Mouse (Mus musculus) lung, embryonic 14.5 days (tissue): ENCODE results near the gene Zbtb33. TPM values are rescaled to one million over a fixed set of nuclear protein-coding genes. Genes with fewer than 3 reads are reported as not detected.
"Not testable (repeated sequence)": the region's sequence is repeated elsewhere in the genome, so short reads cannot be mapped to it uniquely, and the experiment has no call there.

Experiments
- ATAC-seq: fragments of 200-750 bp; cut with Nextera tagmentation; 2 replicates; pipeline ENCODE4 v1.8.0; 2017; ENCODE audit warnings: mild to moderate bottlenecking, moderate TSS enrichment, moderate library complexity; ENCODE audit not compliant: insufficient read depth
- DNase-seq: peaks from one replicate; pipeline ENCODE4 v3.0.0-alpha.2; 2015
- H3K27ac ChIP-seq: fragments of 300-500 bp; sonication (generic); 2 replicates; pipeline ENCODE4 v1.5.1; 2014; ENCODE audit warnings: low read depth, mild to moderate bottlenecking, moderate library complexity
- H3K27me3 ChIP-seq: fragments of 300-500 bp; sonication (generic); 2 replicates; pipeline ENCODE4 v1.6.1; 2014; ENCODE audit warnings: low read length, control low read depth; ENCODE audit not compliant: insufficient read depth
- H3K36me3 ChIP-seq: fragments of 300-500 bp; sonication (generic); 2 replicates; pipeline ENCODE4 v1.6.1; 2014; ENCODE audit warnings: control low read depth; ENCODE audit not compliant: insufficient read depth
- H3K4me1 ChIP-seq: fragments of 300-500 bp; sonication (generic); 2 replicates; pipeline ENCODE4 v1.6.1; 2014; ENCODE audit warnings: antibody characterized with exemption, control low read depth; ENCODE audit not compliant: insufficient read depth
- H3K4me2 ChIP-seq: fragments of 300-500 bp; sonication (generic); 2 replicates; pipeline ENCODE4 v1.6.1; 2014; ENCODE audit warnings: mild to moderate bottlenecking
- H3K4me3 ChIP-seq: fragments of 300-500 bp; sonication (generic); 2 replicates; pipeline ENCODE4 v1.5.1; 2014; ENCODE audit warnings: low read depth, low read length
- H3K9ac ChIP-seq: fragments of 300-500 bp; sonication (generic); 2 replicates; pipeline ENCODE4 v1.6.1; 2014
- H3K9me3 ChIP-seq: fragments of 300-500 bp; sonication (generic); 2 replicates; pipeline ENCODE4 v1.6.1; 2016; ENCODE audit warnings: low read depth, low read length, control low read depth
- CTCF ChIP-seq: IDR thresholded peaks from 2 replicates; pipeline ENCODE4 v1.5.1; 2016; ENCODE audit warnings: antibody characterized with exemption, low read depth
- WGBS: fragments of 180-500 bp; shearing (Covaris S2); extraction: QIAGEN DNeasy Blood & Tissue Kit; methylation state at CpG from one replicate; pipeline ENCODE4 v1.1.7; 2014; 5-methylcytosine and 5-hydroxymethylcytosine counted together
- polyA plus RNA-seq: library from polyadenylated mRNA; unstranded; fragments of >200 nt; fragmentation: Nextera tagmentation; extraction: Ambion mirVana; gene quantifications from 2 replicates; pipeline ENCODE4 v1.2.1, GENCODE M21; 2014

Zbtb33 gene
- polyA plus RNA-seq = 5.6 and 6.0 TPM in 2 replicates

GRCm38 (mm10) chrX:38189552-38190457 is at the start of gene Zbtb33:
Gene Zbtb33, plus strand, starts transcription at chrX:38189793.
- WGBS = 9% methylated on average over 51 of the region's 72 CpGs
- DNase-seq = peak; percentile 93
- Histone ChIP-seq H3K36me3 (peaks cover 15% of the 10 kb centered on the region; the same call in 1 of the 2 replicates), H3K9ac (peak within 1 kb of the TSS; percentile 72), H3K4me2 (peak within 1 kb of the TSS; percentile 64), H3K4me3 (peak within 1 kb of the TSS; percentile 62), H3K27me3 (no peaks in the 10 kb centered on the region), H3K4me1 (no peaks in the 10 kb centered on the region), H3K27ac (peak within 1 kb of the TSS; percentile 86), H3K9me3 (no peaks in the 10 kb centered on the region)
- peak; percentile 94 for ATAC-seq
- TF ChIP-seq CTCF = peak; percentile 77

- Histone ChIP-seq H3K4me1 (no peaks in the 10 kb centered on the region), H3K9me3 (no peaks in the 10 kb centered on the region), H3K9ac (no peak overlapping the region), H3K4me2 (no peak overlapping the region), H3K4me3 (no peak overlapping the region), H3K27me3 (no peaks in the 10 kb centered on the region), H3K36me3 (no peaks in the 10 kb centered on the region), H3K27ac (no peak overlapping the region)
- WGBS = 52% methylated on average over 1 of the region's 1 CpGs
- TF ChIP-seq CTCF = peak; percentile 23
- ATAC-seq (no peak), DNase-seq (peak; percentile 8)
These were observed 30.5 kb upstream of the Zbtb33 start for GRCm38 (mm10) chrX:38159097-38159496.

- no peak overlapping the region for H3K27ac ChIP-seq
- no peaks in the 10 kb centered on the region for H3K27me3 ChIP-seq
- H3K4me3 ChIP-seq = no peak overlapping the region
- H3K4me1 ChIP-seq = no peaks in the 10 kb centered on the region
- WGBS = 82% methylated on average over 3 of the region's 3 CpGs
- H3K4me2 ChIP-seq = no peak overlapping the region
- DNase-seq (no peak), ATAC-seq (no peak)
- H3K36me3 ChIP-seq = no peaks in the 10 kb centered on the region
- no peaks in the 10 kb centered on the region for H3K9me3 ChIP-seq
- H3K9ac ChIP-seq = no peak overlapping the region
- no peak for TF ChIP-seq CTCF
These were observed 24.3 kb upstream of the Zbtb33 start for GRCm38 (mm10) chrX:38165315-38165714.

DNA sequence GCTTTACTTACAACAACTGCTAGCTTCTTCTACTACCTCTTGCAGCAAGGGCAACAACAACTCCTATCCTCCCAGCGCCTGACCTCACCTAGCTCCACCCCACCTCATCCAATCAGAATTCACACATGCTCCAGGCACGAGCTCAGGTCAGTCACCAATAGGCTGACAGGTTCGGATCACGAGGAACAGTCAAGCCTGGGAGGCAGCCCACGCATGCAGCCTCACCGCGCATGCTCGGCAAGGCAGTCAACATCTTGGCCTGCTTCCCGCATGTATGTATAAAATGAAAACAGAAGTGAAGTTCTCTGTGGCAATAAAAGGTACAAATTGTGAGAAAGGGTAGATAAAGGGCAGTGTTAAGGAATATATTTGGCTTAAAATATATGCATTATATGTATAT is 23.5 kb upstream of the Zbtb33 start:
- DNase-seq (no peak), ATAC-seq (no peak)
- H3K9ac ChIP-seq = no peak overlapping the region
- no peaks in the 10 kb centered on the region for H3K27me3 ChIP-seq
- WGBS = 72% methylated on average over 9 of the region's 9 CpGs
- H3K4me3 ChIP-seq = no peak overlapping the region
- TF ChIP-seq CTCF = no peak
- no peaks in the 10 kb centered on the region for H3K9me3 ChIP-seq
- no peaks in the 10 kb centered on the region for H3K36me3 ChIP-seq
- H3K27ac ChIP-seq = no peak overlapping the region
- H3K4me2 ChIP-seq = no peak overlapping the region
- H3K4me1 ChIP-seq = no peaks in the 10 kb centered on the region

- Histone ChIP-seq H3K4me2 (no peak overlapping the region), H3K27me3 (no peaks in the 10 kb centered on the region), H3K4me3 (no peak overlapping the region), H3K27ac (no peak overlapping the region), H3K4me1 (no peaks in the 10 kb centered on the region), H3K36me3 (no peaks in the 10 kb centered on the region), H3K9ac (no peak overlapping the region), H3K9me3 (no peaks in the 10 kb centered on the region)
- ATAC-seq (no peak), DNase-seq (no peak)
- peak; percentile 13; the same call in 1 of the 2 replicates for TF ChIP-seq CTCF
- 72% methylated on average over 4 of the region's 4 CpGs for WGBS
These were observed 23.0 kb upstream of the Zbtb33 start for GRCm38 (mm10) chrX:38166592-38166991.

DNA sequence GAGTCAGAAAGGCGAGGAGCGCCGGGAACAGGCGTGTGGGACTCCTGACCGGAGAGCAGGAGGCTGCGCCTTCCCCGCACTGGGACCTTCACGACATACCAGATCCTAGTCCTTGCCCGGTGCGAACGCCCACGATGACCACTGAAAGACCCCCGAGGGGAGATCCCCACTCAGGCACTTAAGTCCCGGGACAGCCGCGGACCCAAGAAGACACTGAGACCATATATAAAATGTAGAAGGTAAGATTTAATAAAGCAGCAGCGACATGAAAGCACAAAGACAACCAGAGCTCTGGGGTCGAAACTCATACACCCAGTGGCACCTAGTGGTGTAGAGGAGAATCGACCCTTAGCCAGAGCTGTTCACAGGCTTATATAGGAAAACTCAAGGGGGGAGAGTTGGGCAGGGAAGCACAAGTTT is 9.7 kb upstream of the Zbtb33 start:
- peak; percentile 68 for ATAC-seq

More for the DNA sequence above, 9.7 kb upstream of the Zbtb33 start:
- peak; percentile 81 for DNase-seq
- not testable (repeated sequence) for H3K9me3 ChIP-seq, H3K27ac ChIP-seq, H3K27me3 ChIP-seq, H3K9ac ChIP-seq, H3K4me1 ChIP-seq, H3K36me3 ChIP-seq
- WGBS = 26% methylated on average over 19 of the region's 19 CpGs
- H3K4me3 ChIP-seq = peak overlapping the region; percentile 20; the same call in 1 of the 2 replicates
- TF ChIP-seq CTCF = peak; percentile 63
- H3K4me2 ChIP-seq = peak overlapping the region; percentile 44; the same call in 1 of the 2 replicates
